Mouse (Mus musculus): ENCODE results near the gene Taar4. TPM values are rescaled to one million over a fixed set of nuclear protein-coding genes. Genes with fewer than 3 reads are reported as not detected.

The Taar4 gene
- polyA plus RNA-seq, 1 experiment from 2014 or later: not detected

GRCm38 (mm10) chr10:23951714-23952113 is 8.6 kb upstream of the Taar4 start:
- H3K27ac ChIP-seq (ENCODE audit: low read depth, low read length): no peak overlapping the region
- DNase-seq (ENCODE audit: low spot score): no peak
- H3K9me3 ChIP-seq (ENCODE audit: control insufficient read depth, low read length): no peaks in the 10 kb centered on the region
- ATAC-seq (ENCODE audit: low FRiP score): no peak
- no peak overlapping the region for H3K4me3 ChIP-seq (ENCODE audit: low read depth, low read length)
- no peaks in the 10 kb centered on the region for H3K27me3 ChIP-seq (ENCODE audit: control insufficient read depth, insufficient read depth, low read length)
- H3K9ac ChIP-seq (ENCODE audit: low read depth, low read length): no peak overlapping the region
- no peaks in the 10 kb centered on the region for H3K36me3 ChIP-seq (ENCODE audit: control insufficient read depth, insufficient read depth, low read length)
- H3K4me1 ChIP-seq (replicated peaks; ENCODE audit: control insufficient read depth, insufficient read depth, low read length): no peaks in the 10 kb centered on the region
- H3K4me2 ChIP-seq (replicated peaks; ENCODE audit: low read depth, low read length): no peak overlapping the region
- WGBS: 90% methylated on average over 6 of the region's 6 CpGs

GRCm38 (mm10) chr10:23959071-23959470 is 1.2 kb upstream of the Taar4 start:
- no peaks in the 10 kb centered on the region for H3K9me3 ChIP-seq (ENCODE audit: control insufficient read depth, low read length)
- H3K4me1 ChIP-seq (replicated peaks; ENCODE audit: control insufficient read depth, insufficient read depth, low read length): no peaks in the 10 kb centered on the region
- no peak for DNase-seq (ENCODE audit: low spot score)
- H3K4me2 ChIP-seq (replicated peaks; ENCODE audit: low read depth, low read length): no peak overlapping the region
- no peak for ATAC-seq (ENCODE audit: low FRiP score)
- no peaks in the 10 kb centered on the region for H3K36me3 ChIP-seq (ENCODE audit: control insufficient read depth, insufficient read depth, low read length)
- no peak overlapping the region for H3K27ac ChIP-seq (ENCODE audit: low read depth, low read length)
- 74% methylated on average over 3 of the region's 3 CpGs for WGBS
- no peak overlapping the region for H3K9ac ChIP-seq (ENCODE audit: low read depth, low read length)
- H3K4me3 ChIP-seq (ENCODE audit: low read depth, low read length): no peak overlapping the region
- no peaks in the 10 kb centered on the region for H3K27me3 ChIP-seq (ENCODE audit: control insufficient read depth, insufficient read depth, low read length)

- WGBS: 66% methylated on average over 3 of the region's 3 CpGs
- no peak overlapping the region for H3K27ac ChIP-seq (ENCODE audit: low read depth, low read length)
- ATAC-seq (ENCODE audit: low FRiP score): no peak
Observed at GRCm38 (mm10) chr10:23963444-23963843, 3.1 kb downstream of the Taar4 start.

GRCm38 (mm10) chr10:23964921-23965610 is 4.8 kb downstream of the Taar4 start:
- no peak for ATAC-seq (ENCODE audit: low FRiP score)
- WGBS: 88% methylated on average over 6 of the region's 6 CpGs

More at GRCm38 (mm10) chr10:23963444-23963843, 3.1 kb downstream of the Taar4 start:
- no peaks in the 10 kb centered on the region for H3K36me3 ChIP-seq (ENCODE audit: control insufficient read depth, insufficient read depth, low read length)
- H3K27me3 ChIP-seq (ENCODE audit: control insufficient read depth, insufficient read depth, low read length): no peaks in the 10 kb centered on the region
- H3K4me1 ChIP-seq (replicated peaks; ENCODE audit: control insufficient read depth, insufficient read depth, low read length): no peaks in the 10 kb centered on the region
- no peaks in the 10 kb centered on the region for H3K9me3 ChIP-seq (ENCODE audit: control insufficient read depth, low read length)
- H3K4me2 ChIP-seq (replicated peaks; ENCODE audit: low read depth, low read length): no peak overlapping the region
- DNase-seq (ENCODE audit: low spot score): no peak
- no peak overlapping the region for H3K9ac ChIP-seq (ENCODE audit: low read depth, low read length)
- no peak overlapping the region for H3K4me3 ChIP-seq (ENCODE audit: low read depth, low read length)

GRCm38 (mm10) chr10:23970656-23971165 is 10.4 kb downstream of the Taar4 start, which contains the start of gene Taar5:
Gene Taar5 (plus strand): TSS chr10:23970706.
- H3K4me3 ChIP-seq (ENCODE audit: low read depth, low read length): no peak within 1 kb of the TSS
- no peak within 1 kb of the TSS for H3K4me2 ChIP-seq (replicated peaks; ENCODE audit: low read depth, low read length)
- H3K9ac ChIP-seq (ENCODE audit: low read depth, low read length): no peak within 1 kb of the TSS
- 91% methylated on average over 11 of the region's 11 CpGs for WGBS
- no peaks in the 10 kb centered on the region for H3K9me3 ChIP-seq (ENCODE audit: control insufficient read depth, low read length)
- H3K4me1 ChIP-seq (replicated peaks; ENCODE audit: control insufficient read depth, insufficient read depth, low read length): no peaks in the 10 kb centered on the region
- no peak for ATAC-seq (ENCODE audit: low FRiP score)
- DNase-seq (ENCODE audit: low spot score): no peak
- H3K36me3 ChIP-seq (ENCODE audit: control insufficient read depth, insufficient read depth, low read length): no peaks in the 10 kb centered on the region
- H3K27me3 ChIP-seq (ENCODE audit: control insufficient read depth, insufficient read depth, low read length): no peaks in the 10 kb centered on the region
- no peak within 1 kb of the TSS for H3K27ac ChIP-seq (ENCODE audit: low read depth, low read length)

More at GRCm38 (mm10) chr10:23964921-23965610, 4.8 kb downstream of the Taar4 start:
- Histone ChIP-seq H3K9me3 (ENCODE audit: control insufficient read depth, low read length) (no peaks in the 10 kb centered on the region), H3K27me3 (ENCODE audit: control insufficient read depth, insufficient read depth, low read length) (no peaks in the 10 kb centered on the region), H3K4me3 (ENCODE audit: low read depth, low read length) (no peak overlapping the region), H3K9ac (ENCODE audit: low read depth, low read length) (no peak overlapping the region), H3K4me1 (replicated peaks; ENCODE audit: control insufficient read depth, insufficient read depth, low read length) (no peaks in the 10 kb centered on the region), H3K36me3 (ENCODE audit: control insufficient read depth, insufficient read depth, low read length) (no peaks in the 10 kb centered on the region), H3K27ac (ENCODE audit: low read depth, low read length) (no peak overlapping the region), H3K4me2 (replicated peaks; ENCODE audit: low read depth, low read length) (no peak overlapping the region)
- DNase-seq (ENCODE audit: low spot score): no peak

GRCm38 (mm10) chr10:23971256-23971655 is 11.0 kb downstream of the Taar4 start:
- DNase-seq (ENCODE audit: low spot score) (no peak), ATAC-seq (ENCODE audit: low FRiP score) (no peak)
- no peaks in the 10 kb centered on the region for H3K36me3 ChIP-seq (ENCODE audit: control insufficient read depth, insufficient read depth, low read length)
- no peaks in the 10 kb centered on the region for H3K4me1 ChIP-seq (replicated peaks; ENCODE audit: control insufficient read depth, insufficient read depth, low read length)
- H3K4me3 ChIP-seq (ENCODE audit: low read depth, low read length): no peak overlapping the region
- no peak overlapping the region for H3K4me2 ChIP-seq (replicated peaks; ENCODE audit: low read depth, low read length)
- WGBS: 88% methylated on average over 5 of the region's 5 CpGs
- no peaks in the 10 kb centered on the region for H3K27me3 ChIP-seq (ENCODE audit: control insufficient read depth, insufficient read depth, low read length)
- no peak overlapping the region for H3K27ac ChIP-seq (ENCODE audit: low read depth, low read length)
- no peak overlapping the region for H3K9ac ChIP-seq (ENCODE audit: low read depth, low read length)
- no peaks in the 10 kb centered on the region for H3K9me3 ChIP-seq (ENCODE audit: control insufficient read depth, low read length)

GRCm38 (mm10) chr10:23977958-23978357 is 17.7 kb downstream of the Taar4 start:
- Histone ChIP-seq H3K4me1 (replicated peaks; ENCODE audit: control insufficient read depth, insufficient read depth, low read length) (no peaks in the 10 kb centered on the region), H3K4me2 (replicated peaks; ENCODE audit: low read depth, low read length) (no peak overlapping the region), H3K27me3 (ENCODE audit: control insufficient read depth, insufficient read depth, low read length) (no peaks in the 10 kb centered on the region), H3K4me3 (ENCODE audit: low read depth, low read length) (no peak overlapping the region), H3K36me3 (ENCODE audit: control insufficient read depth, insufficient read depth, low read length) (no peaks in the 10 kb centered on the region), H3K9me3 (ENCODE audit: control insufficient read depth, low read length) (no peaks in the 10 kb centered on the region), H3K9ac (ENCODE audit: low read depth, low read length) (no peak overlapping the region), H3K27ac (ENCODE audit: low read depth, low read length) (no peak overlapping the region)
- DNase-seq (ENCODE audit: low spot score) (no peak), ATAC-seq (ENCODE audit: low FRiP score) (no peak)
- WGBS: 45% methylated on average over 4 of the region's 4 CpGs

- H3K36me3 ChIP-seq (ENCODE audit: control insufficient read depth, insufficient read depth, low read length): no peaks in the 10 kb centered on the region
- WGBS: 50% methylated on average over 16 of the region's 16 CpGs
- H3K27ac ChIP-seq (ENCODE audit: low read depth, low read length): no peak overlapping the region
- ATAC-seq (ENCODE audit: low FRiP score) (peak; percentile 82), DNase-seq (ENCODE audit: low spot score) (peak; percentile 87)
- H3K4me3 ChIP-seq (ENCODE audit: low read depth, low read length): no peak overlapping the region
- H3K4me1 ChIP-seq (replicated peaks; ENCODE audit: control insufficient read depth, insufficient read depth, low read length): no peaks in the 10 kb centered on the region
- H3K27me3 ChIP-seq (ENCODE audit: control insufficient read depth, insufficient read depth, low read length): no peaks in the 10 kb centered on the region
- H3K9me3 ChIP-seq (ENCODE audit: control insufficient read depth, low read length): no peaks in the 10 kb centered on the region
- H3K4me2 ChIP-seq (replicated peaks; ENCODE audit: low read depth, low read length): no peak overlapping the region
- no peak overlapping the region for H3K9ac ChIP-seq (ENCODE audit: low read depth, low read length)
Observed at GRCm38 (mm10) chr10:23978901-23979705, 18.8 kb downstream of the Taar4 start.

All from hindbrain, embryonic 11.5 days (tissue).